Comparison of ENCODE assay signal across 7 mouse cellular contexts in the genomic region with DNA sequence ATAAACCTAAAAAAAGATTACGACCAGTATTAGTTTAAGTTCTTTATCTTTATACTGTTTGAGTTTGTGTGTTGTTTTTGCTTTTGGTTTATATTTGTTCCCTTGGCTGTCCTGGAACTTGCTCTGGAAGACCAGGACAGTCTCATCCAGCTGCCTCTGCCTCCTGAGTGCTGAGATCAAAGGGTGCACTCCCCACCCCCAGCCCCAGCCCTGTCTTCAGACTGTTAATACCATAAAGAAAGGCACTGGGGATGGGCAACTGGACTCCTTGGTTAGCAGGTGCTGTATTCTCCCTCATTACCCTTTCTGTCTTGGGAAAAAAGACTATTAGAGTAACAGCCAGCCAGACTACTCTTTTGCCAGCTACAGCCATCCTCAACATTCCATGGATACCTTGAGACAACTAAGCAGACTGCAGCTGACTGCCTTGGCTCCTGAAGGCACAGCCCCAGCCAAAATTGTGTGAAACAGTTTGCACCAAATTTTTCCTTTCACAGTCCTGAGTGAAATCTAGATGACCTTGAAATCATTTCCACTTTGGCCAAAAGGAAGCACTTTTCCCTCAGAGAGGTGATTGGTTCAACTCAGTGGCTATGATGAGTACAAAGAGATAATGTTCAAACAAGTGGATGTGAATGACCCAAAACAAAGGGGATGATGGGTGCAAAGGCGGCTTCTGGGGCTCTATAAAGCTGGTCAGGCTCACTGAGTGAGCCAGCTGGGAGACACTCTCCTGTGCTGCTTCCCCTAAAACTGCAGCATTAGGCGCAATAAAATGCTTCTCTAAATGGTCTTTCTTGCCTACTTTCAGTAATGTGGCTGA. TPM values are rescaled to one million over a fixed set of nuclear protein-coding genes. Genes with fewer than 3 reads are reported as not detected.
DNase-seq lines count a peak whose midpoint lies in the region; ATAC-seq lines count a peak whose summit lies in the region.

No protein-coding gene starts in this region.

- DNase-seq in NIH3T3 (ENCODE audit: low read depth), result peak; percentile 52
- peak; percentile 21 for DNase-seq in kidney, postnatal 14 days
- no peak for DNase-seq in right cerebral cortex, postnatal 14 days
- no peak for DNase-seq in layer of hippocampus, adult 9-11 months

- H3K27me3 ChIP-seq in heart, embryonic 12.5 days (replicated peaks), result no peaks in the 10 kb centered on the region
- no peaks in the 10 kb centered on the region for H3K27me3 ChIP-seq in neural tube, embryonic 12.5 days (replicated peaks)

- peak overlapping the region; percentile 27; the same call in 1 of the 2 replicates for H3K4me2 ChIP-seq in heart, embryonic 12.5 days
- peak overlapping the region; percentile 16; the same call in 1 of the 2 replicates for H3K4me2 ChIP-seq in neural tube, embryonic 12.5 days (replicated peaks)

- ATAC-seq in heart, embryonic 12.5 days (ENCODE audit: insufficient number of reproducible peaks, low FRiP score), result no peak
- no peak for ATAC-seq in neural tube, embryonic 12.5 days (ENCODE audit: low FRiP score, low read depth)

- peak overlapping the region; percentile 43; the same call in 1 of the 2 replicates for H3K27ac ChIP-seq in brown adipose tissue, adult 24 weeks (replicated peaks; ENCODE audit: low read depth, low read length)
- peak overlapping the region; percentile 71 for H3K27ac ChIP-seq in heart, embryonic 12.5 days (ENCODE audit: poor library complexity, severe bottlenecking)
- no peak overlapping the region for H3K27ac ChIP-seq in neural tube, embryonic 12.5 days

- H3K9ac ChIP-seq in heart, embryonic 12.5 days, result 0 out of 2 replicates have a peak overlapping the region, but pooled peaks have one; percentile 15
- H3K9ac ChIP-seq in neural tube, embryonic 12.5 days, result no peak overlapping the region

- WGBS in heart, embryonic 12.5 days, result 57% methylated on average over 3 of the region's 3 CpGs
- 26% methylated on average over 3 of the region's 3 CpGs for WGBS in neural tube, embryonic 12.5 days

- H3K4me3 ChIP-seq in brown adipose tissue, adult 24 weeks (ENCODE audit: insufficient read depth, low read depth, low read length), result no peak overlapping the region
- H3K4me3 ChIP-seq in heart, embryonic 12.5 days, result no peak overlapping the region
- H3K4me3 ChIP-seq in neural tube, embryonic 12.5 days, result no peak overlapping the region

- H3K36me3 ChIP-seq in heart, embryonic 12.5 days, result 0 out of 2 replicates have a peak, but pooled peaks cover 2% of the 10 kb centered on the region
- no peaks in the 10 kb centered on the region for H3K36me3 ChIP-seq in neural tube, embryonic 12.5 days

- H3K4me1 ChIP-seq in brown adipose tissue, adult 24 weeks (ENCODE audit: control insufficient read depth, insufficient read depth, insufficient read length, low read length), result peaks cover 11% of the 10 kb centered on the region
- peaks cover 33% of the 10 kb centered on the region for H3K4me1 ChIP-seq in heart, embryonic 12.5 days (replicated peaks)
- H3K4me1 ChIP-seq in neural tube, embryonic 12.5 days, result peaks cover 14% of the 10 kb centered on the region

- no peaks in the 10 kb centered on the region for H3K9me3 ChIP-seq in heart, embryonic 12.5 days (replicated peaks)
- no peaks in the 10 kb centered on the region for H3K9me3 ChIP-seq in neural tube, embryonic 12.5 days

RNA-seq across cellular contexts. Expression of a gene that starts 30.8 kb away (rescaled TPM):
- polyA plus RNA-seq in brown adipose tissue, adult 24 weeks (2012; ENCODE audit: insufficient read depth, insufficient read length, missing spikeins), result 81.4 and 105 TPM in 2 replicates
- 66.1 and 66.9 TPM in 2 replicates for polyA plus RNA-seq in heart, embryonic 12.5 days (2016; fragmentation: Nextera tagmentation; extraction: Ambion mirVana)
- 73.7 and 77.1 TPM in 2 replicates for polyA plus RNA-seq in neural tube, embryonic 12.5 days (2016; fragmentation: Nextera tagmentation; extraction: Ambion mirVana)

RNA-seq across cellular contexts. Expression of a gene that starts 59.2 kb away (rescaled TPM):
- polyA plus RNA-seq in brown adipose tissue, adult 24 weeks (2012; ENCODE audit: insufficient read depth, insufficient read length, missing spikeins), result 86.6 and 132 TPM in 2 replicates
- 202 and 205 TPM in 2 replicates for polyA plus RNA-seq in heart, embryonic 12.5 days (2016; fragmentation: Nextera tagmentation; extraction: Ambion mirVana)
- 209 and 229 TPM in 2 replicates for polyA plus RNA-seq in neural tube, embryonic 12.5 days (2016; fragmentation: Nextera tagmentation; extraction: Ambion mirVana)

Comparison
In these comparisons a context has a peak if more than half of its experiments do, and no peak if none do; other contexts are left out.
1. DNase-seq: peak in NIH3T3 (single experiment) and kidney, postnatal 14 days (single experiment); none in right cerebral cortex, postnatal 14 days (single experiment) and layer of hippocampus, adult 9-11 months (single experiment).